Comparison of ENCODE assay signal across 7 mouse cellular contexts in the genomic region with DNA sequence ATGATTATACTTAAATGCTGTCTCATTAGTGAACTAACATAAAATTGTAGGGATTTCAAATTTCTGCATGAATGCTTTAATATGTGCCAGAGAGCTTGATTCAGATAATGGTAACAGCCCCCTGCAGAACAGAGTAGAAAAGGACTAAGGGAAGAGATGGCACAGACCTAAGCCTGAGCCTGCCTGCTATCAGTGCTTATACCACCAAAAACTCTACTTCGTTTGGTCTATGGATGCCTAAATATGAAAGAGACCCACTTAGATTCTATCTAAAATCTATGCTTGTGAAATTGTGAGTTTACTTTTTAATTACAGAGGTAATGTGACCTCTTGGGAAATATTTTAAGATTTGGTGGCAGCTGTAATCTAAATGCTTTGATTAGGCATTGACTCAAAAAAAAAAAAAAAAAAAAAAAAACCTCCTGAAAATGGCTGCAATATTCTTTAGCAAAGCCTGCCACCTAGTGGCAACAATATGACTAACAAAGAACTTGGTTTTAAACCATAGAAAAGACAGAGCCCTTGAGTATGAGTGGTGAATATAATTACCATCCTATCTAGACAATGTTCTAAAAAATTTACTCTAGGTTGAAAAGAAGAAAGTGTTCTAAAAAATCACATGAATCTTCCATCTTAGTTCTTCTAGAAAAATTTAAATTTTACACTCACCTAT.
A peak's percentile ranks its signal among the peaks of the same experiment; 100 is the strongest.
DNase-seq lines count a peak whose midpoint lies in the region; ATAC-seq and TF ChIP-seq lines count a peak whose summit lies in the region.

No protein-coding gene starts in this region.

- intact Hi-C loops in left cerebral cortex, postnatal 14 days (cut with DNase I) = loop anchor here (5.0 to 10.0 kb wide), 4 partner anchors 388 to 1421 kb away; no protein-coding TSS in a partner anchor

- TF ChIP-seq CTCF in CH12.LX (conservative IDR thresholded peaks at IDR 0.05 in 1 of 2, IDR thresholded peaks at IDR 0.05 in 1 of 2; ENCODE audit: low read depth in 2 of 2, low read length in 2 of 2) = peak in 1 of 2 experiments; percentile 75; a peak in 2 of 4 replicates

- no peak overlapping the region for H3K4me2 ChIP-seq in CH12.LX (ENCODE audit: insufficient read depth, low read depth, poor library complexity, severe bottlenecking)
- no peak overlapping the region for H3K4me2 ChIP-seq in forebrain, embryonic 13.5 days

- peak; percentile 76 for ATAC-seq in forebrain, embryonic 13.5 days

- no peaks in the 10 kb centered on the region for H3K27me3 ChIP-seq in CH12.LX (replicated peaks)
- H3K27me3 ChIP-seq in forebrain, embryonic 13.5 days = no peaks in the 10 kb centered on the region

- 79% methylated on average over 1 of the region's 1 CpGs for WGBS in forebrain, embryonic 13.5 days

- peaks cover 0 to 4% of the 10 kb centered on the region in 2 experiments; a peak in 1 of 4 replicates for H3K4me1 ChIP-seq in CH12.LX (ENCODE audit: control insufficient read depth in 1 of 2, insufficient read depth in 2 of 2)
- H3K4me1 ChIP-seq in forebrain, embryonic 13.5 days = no peaks in the 10 kb centered on the region

- no peaks in the 10 kb centered on the region for H3K9me3 ChIP-seq in CH12.LX (replicated peaks; ENCODE audit: low read length)
- H3K9me3 ChIP-seq in forebrain, embryonic 13.5 days (replicated peaks) = no peaks in the 10 kb centered on the region

- no peaks in the 10 kb centered on the region for H3K36me3 ChIP-seq in CH12.LX (replicated peaks in 1 of 2; ENCODE audit: control insufficient read depth in 1 of 2, insufficient read depth in 1 of 2, low read length in 1 of 2)
- no peaks in the 10 kb centered on the region for H3K36me3 ChIP-seq in forebrain, embryonic 13.5 days (ENCODE audit: poor library complexity, severe bottlenecking)

- dilution Hi-C loops in CH12.LX (cut with MboI; ENCODE audit: extremely low pct_ligation_motif_present, extremely low pct_unique_long_range_greater_than_20kb, low sequenced_read_pairs) = no loop called here

- peak; percentile 71 for DNase-seq in layer of hippocampus, adult 11-12 months (ENCODE audit: low spot score)
- DNase-seq in layer of hippocampus, postnatal 36 days = no peak
- DNase-seq in CH12.LX (ENCODE audit: extremely low read depth) = peak; percentile 48
- peak; percentile 73 for DNase-seq in NIH3T3 (ENCODE audit: low read depth)
- DNase-seq in left cerebral cortex, postnatal 14 days (ENCODE audit: low spot score in 2 of 2) = peak; percentile 75 to 78
- peak; percentile 49 for DNase-seq in right cerebral cortex, postnatal 4 days

- H3K27ac ChIP-seq in CH12.LX (ENCODE audit: insufficient read depth, low read depth) = no peak overlapping the region
- no peak overlapping the region for H3K27ac ChIP-seq in forebrain, embryonic 13.5 days

- no peak for TF ChIP-seq POLR2A in CH12.LX (IDR thresholded peaks at IDR 0.05; ENCODE audit: low read depth, low read length)

- H3K9ac ChIP-seq in CH12.LX (ENCODE audit: insufficient read depth, low read depth) = no peak overlapping the region
- no peak overlapping the region for H3K9ac ChIP-seq in forebrain, embryonic 13.5 days

- no peaks in the 10 kb centered on the region for H3K79me2 ChIP-seq in CH12.LX (replicated peaks; ENCODE audit: control insufficient read depth, extremely low read depth, insufficient read depth, poor library complexity, severe bottlenecking)

- TF ChIP-seq RAD21 in CH12.LX (IDR thresholded peaks at IDR 0.05; ENCODE audit: low read depth, low read length) = peak; percentile 88

- in situ Hi-C loops in CH12.LX (cut with MboI; ENCODE audit: low pct_ligation_motif_present, low pct_unique_long_range_greater_than_20kb, low sequenced_read_pairs) = loop anchor here (25.0 kb wide), 1 partner anchor 666 kb away; no protein-coding TSS in a partner anchor

- TF ChIP-seq EP300 in CH12.LX (IDR thresholded peaks at IDR 0.05; ENCODE audit: low read length) = no peak

- H3K4me3 ChIP-seq in CH12.LX (replicated peaks in 1 of 3; ENCODE audit: low read depth in 2 of 3, low read length in 2 of 3, poor library complexity in 1 of 3) = no peak overlapping the region
- H3K4me3 ChIP-seq in forebrain, embryonic 13.5 days = no peak overlapping the region

TF ChIP-seq in CH12.LX, 34 proteins besides CTCF, POLR2A, EP300 and RAD21:
- TF ChIP-seq MAX (IDR thresholded peaks at IDR 0.05; ENCODE audit: low read length) (no peak), ETS1 (conservative IDR thresholded peaks at IDR 0.05; ENCODE audit: low read depth, low read length) (no peak), SMC3 (IDR thresholded peaks at IDR 0.05; ENCODE audit: low read depth, low read length) (peak; percentile 62), TBP (conservative IDR thresholded peaks at IDR 0.05; ENCODE audit: low read depth, low read length) (no peak), MXI1 (IDR thresholded peaks at IDR 0.05; ENCODE audit: low read depth, low read length) (no peak), PAX5 (IDR thresholded peaks at IDR 0.05; ENCODE audit: low read length) (no peak), ZNF384 (IDR thresholded peaks at IDR 0.05; ENCODE audit: low read depth, low read length) (peak; percentile 100)

Comparison
In these comparisons a context has a peak if more than half of its experiments do, and no peak if none do; other contexts are left out.
1. DNase-seq: peak in layer of hippocampus, adult 11-12 months (single experiment), CH12.LX (single experiment), NIH3T3 (single experiment), left cerebral cortex, postnatal 14 days (2 of 2) and right cerebral cortex, postnatal 4 days (single experiment); none in layer of hippocampus, postnatal 36 days (0 of 2).